Mouse (Mus musculus) C2C12 (cell line): Measurements from ENCODE around the gene Thap4. TPM values are rescaled to one million over a fixed set of nuclear protein-coding genes. Genes with fewer than 3 reads are reported as not detected.
"Not testable (repeated sequence)": the region's sequence is repeated elsewhere in the genome, so short reads cannot be mapped to it uniquely, and the experiment has no call there.

Experiments
- H3K27me3 ChIP-seq: one replicate; pipeline ENCODE4 v1.6.1; 2011; ENCODE audit not compliant: control insufficient read depth, insufficient read depth, insufficient read length
- H3K36me3 ChIP-seq: one replicate; pipeline ENCODE4 v1.6.1; 2011; ENCODE audit not compliant: control insufficient read depth, insufficient read depth
- H3K4me3 ChIP-seq: one replicate; pipeline ENCODE4 v1.5.1; 2011; ENCODE audit warnings: mild to moderate bottlenecking, control low read depth; ENCODE audit not compliant: poor library complexity, insufficient read depth, severe bottlenecking
- H3K79me2 ChIP-seq: one replicate; pipeline ENCODE4 v1.6.1; 2011; ENCODE audit not compliant: control insufficient read depth, insufficient read depth
- H3K79me3 ChIP-seq: one replicate; pipeline ENCODE4 v1.6.1; 2011; ENCODE audit warnings: low read depth, control low read depth
- H3ac ChIP-seq: one replicate; pipeline ENCODE3; 2011; ENCODE audit warnings: low read depth; ENCODE audit not compliant: control insufficient read depth, insufficient read length
- CEBPB ChIP-seq: IDR thresholded peaks from one replicate; pipeline ENCODE4 v1.6.1; 2011; ENCODE audit warnings: low read depth, mild to moderate bottlenecking, control low read depth, moderate library complexity
- CTCF ChIP-seq: IDR thresholded peaks from one replicate; pipeline ENCODE4 v1.5.1; 2011; ENCODE audit not compliant: control insufficient read depth, insufficient read depth, insufficient read length
- FOSL1 ChIP-seq: IDR thresholded peaks from one replicate; pipeline ENCODE4 v1.8.0; 2011; ENCODE audit warnings: mild to moderate bottlenecking, low read length; ENCODE audit not compliant: poor library complexity, insufficient read depth, severe bottlenecking
- MAX ChIP-seq: IDR thresholded peaks from one replicate; pipeline ENCODE4 v1.6.1; 2011; ENCODE audit warnings: mild to moderate bottlenecking, control low read depth
- MYOD1 ChIP-seq: IDR thresholded peaks from one replicate; pipeline ENCODE4 v1.6.1; 2011; ENCODE audit warnings: low read depth; ENCODE audit not compliant: control insufficient read depth, insufficient read length
- MYOG ChIP-seq: IDR thresholded peaks from one replicate; pipeline ENCODE4 v1.6.1; 2011; ENCODE audit not compliant: control insufficient read depth, insufficient read length; ENCODE audit errors: extremely low read depth
- USF1 ChIP-seq: IDR thresholded peaks from one replicate; pipeline ENCODE4 v1.6.1; 2011; ENCODE audit warnings: low read depth, mild to moderate bottlenecking, control low read depth, moderate library complexity
- polyA plus RNA-seq: library from polyadenylated mRNA; unstranded; fragments of >200 nt; fragmentation: generic; extraction: Trizol; gene quantifications from one replicate; pipeline ENCODE4 v1.2.1, GENCODE M21; 2012; ENCODE audit warnings: missing spikeins

Gene Thap4
- polyA plus RNA-seq, 1 experiment, result 65.2 TPM

- TF ChIP-seq FOSL1 (no peak), MYOD1 (no peak), CTCF (no peak), CEBPB (no peak), MAX (no peak), MYOG (no peak), USF1 (no peak)
- Histone ChIP-seq H3ac (no peak overlapping the region), H3K27me3 (no peaks in the 10 kb centered on the region), H3K79me2 (no peaks in the 10 kb centered on the region), H3K4me3 (no peak overlapping the region), H3K79me3 (no peaks in the 10 kb centered on the region), H3K36me3 (no peaks in the 10 kb centered on the region)
Measured at GRCm38 (mm10) chr1:93672682-93673081, 82.0 kb downstream of the Thap4 start.

GRCm38 (mm10) chr1:93669941-93670340 is 84.7 kb downstream of the Thap4 start:
- H3K4me3 ChIP-seq, result no peak overlapping the region
- no peaks in the 10 kb centered on the region for H3K79me3 ChIP-seq
- no peaks in the 10 kb centered on the region for H3K79me2 ChIP-seq
- H3K27me3 ChIP-seq, result no peaks in the 10 kb centered on the region
- no peak overlapping the region for H3ac ChIP-seq
- H3K36me3 ChIP-seq, result no peaks in the 10 kb centered on the region
- TF ChIP-seq CTCF (no peak), MYOG (no peak), MAX (no peak), USF1 (no peak)

GRCm38 (mm10) chr1:93668791-93669548 is 85.7 kb downstream of the Thap4 start:
- Histone ChIP-seq H3K79me3 (no peaks in the 10 kb centered on the region), H3ac (peak overlapping the region; percentile 51), H3K36me3 (no peaks in the 10 kb centered on the region), H3K27me3 (no peaks in the 10 kb centered on the region), H3K79me2 (no peaks in the 10 kb centered on the region), H3K4me3 (peak overlapping the region; percentile 19)
- TF ChIP-seq CTCF (peak; percentile 76), USF1 (no peak), MAX (peak; percentile 92)

GRCm38 (mm10) chr1:93667760-93668400 is 86.8 kb downstream of the Thap4 start:
- no peak for TF ChIP-seq MYOG
- no peak for TF ChIP-seq MAX
- no peak for TF ChIP-seq USF1
- no peak for TF ChIP-seq CEBPB
- TF ChIP-seq CTCF, result no peak
- no peak for TF ChIP-seq FOSL1
- no peak overlapping the region for H3ac ChIP-seq
- H3K4me3 ChIP-seq, result no peak overlapping the region
- H3K79me3 ChIP-seq, result no peaks in the 10 kb centered on the region
- no peaks in the 10 kb centered on the region for H3K27me3 ChIP-seq
- H3K36me3 ChIP-seq, result no peaks in the 10 kb centered on the region
- no peaks in the 10 kb centered on the region for H3K79me2 ChIP-seq

- not testable (repeated sequence) for H3K79me2 ChIP-seq, H3K4me3 ChIP-seq, H3K36me3 ChIP-seq, H3K27me3 ChIP-seq, H3ac ChIP-seq, H3K79me3 ChIP-seq
Measured at GRCm38 (mm10) chr1:93658559-93658958, 96.1 kb downstream of the Thap4 start, which contains the start of gene Stk25. Gene Stk25, minus strand, starts transcription at chr1:93658659.

GRCm38 (mm10) chr1:93657025-93657360 is 97.7 kb downstream of the Thap4 start:
- Histone ChIP-seq H3K79me2 (no peaks in the 10 kb centered on the region), H3K36me3 (no peaks in the 10 kb centered on the region), H3K27me3 (no peaks in the 10 kb centered on the region), H3K4me3 (no peak overlapping the region), H3K79me3 (no peaks in the 10 kb centered on the region), H3ac (no peak overlapping the region)
- TF ChIP-seq MYOD1, result no peak
- no peak for TF ChIP-seq CTCF
- TF ChIP-seq USF1, result no peak
- TF ChIP-seq MYOG, result no peak
- TF ChIP-seq MAX, result no peak
- TF ChIP-seq CEBPB, result no peak
- no peak for TF ChIP-seq FOSL1
